Comparison of ENCODE assay signal across 9 mouse cellular contexts in the genomic region with DNA sequence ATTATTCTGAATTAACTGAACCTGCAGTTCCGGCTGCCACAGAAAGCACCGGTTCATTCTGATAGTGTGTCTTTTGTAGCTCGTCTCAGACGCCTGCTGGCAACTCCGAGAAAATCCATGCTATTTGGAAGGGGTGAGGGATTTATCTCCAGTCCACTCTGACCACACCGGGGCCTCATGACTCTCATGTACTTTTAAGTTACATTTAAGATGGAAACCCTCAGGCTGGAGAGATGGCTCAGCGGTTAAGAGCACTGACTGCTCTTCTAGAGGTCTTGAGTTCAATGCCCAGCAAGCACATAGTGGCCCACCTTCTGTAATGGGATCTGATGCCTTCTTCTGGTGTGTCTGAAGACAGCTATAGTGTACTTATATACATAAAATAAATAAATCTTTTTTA. TPM values are rescaled to one million over a fixed set of nuclear protein-coding genes. Genes with fewer than 3 reads are reported as not detected.
DNase-seq lines count a peak whose midpoint lies in the region; ATAC-seq lines count a peak whose summit lies in the region.
"Had no signal": no experiment of that assay in that cellular context is flagged by ENCODE, and none has a peak within 500 bp of the region (broad histone marks: within the 10 kb centered on the region; RNA-seq: fewer than 3 reads in every experiment).

No protein-coding gene starts in this region.

- DNase-seq in hindbrain, embryonic 14.5 days (ENCODE audit: low spot score), result no peak
- DNase-seq in lung, adult 18-20 months, result no peak
- no peak for DNase-seq in liver, embryonic 11.5 days (ENCODE audit: low spot score)
- DNase-seq in ovary, postnatal 14 days (ENCODE audit: low spot score), result no peak
- no peak for DNase-seq in spleen, postnatal 10 days (ENCODE audit: low spot score in 2 of 2)
- DNase-seq: thymus, adult 2 months had no signal

- 68% methylated on average over 7 of the region's 7 CpGs for WGBS in hindbrain, embryonic 15.5 days
- 72% methylated on average over 7 of the region's 7 CpGs for WGBS in hindbrain, embryonic 14.5 days
- 50% methylated on average over 7 of the region's 7 CpGs for WGBS in lung, embryonic 16.5 days
- 56% methylated on average over 7 of the region's 7 CpGs for WGBS in liver, embryonic 11.5 days
- 66% methylated on average over 7 of the region's 7 CpGs for WGBS in stomach, embryonic 14.5 days

- no peaks in the 10 kb centered on the region for H3K27me3 ChIP-seq in hindbrain, embryonic 15.5 days
- no peaks in the 10 kb centered on the region for H3K27me3 ChIP-seq in hindbrain, embryonic 14.5 days (ENCODE audit: control insufficient read depth, insufficient read depth, low read length)
- H3K27me3 ChIP-seq in lung, embryonic 16.5 days (ENCODE audit: control insufficient read depth, insufficient read depth, low read depth, low read length), result no peaks in the 10 kb centered on the region
- no peaks in the 10 kb centered on the region for H3K27me3 ChIP-seq in liver, embryonic 11.5 days (replicated peaks; ENCODE audit: control insufficient read depth, insufficient read depth, low read length)
- H3K27me3 ChIP-seq in stomach, embryonic 14.5 days (ENCODE audit: control insufficient read depth, insufficient read depth, low read length), result no peaks in the 10 kb centered on the region

- no peak overlapping the region for H3K4me3 ChIP-seq in hindbrain, embryonic 15.5 days
- H3K4me3 ChIP-seq in hindbrain, embryonic 14.5 days (replicated peaks; ENCODE audit: low read length), result no peak overlapping the region
- H3K4me3 ChIP-seq in lung, embryonic 16.5 days (ENCODE audit: low read length), result no peak overlapping the region
- H3K4me3 ChIP-seq in liver, embryonic 11.5 days (ENCODE audit: low read depth, low read length), result no peak overlapping the region
- no peak overlapping the region for H3K4me3 ChIP-seq in stomach, embryonic 14.5 days (ENCODE audit: low read depth, low read length)

- ATAC-seq in hindbrain, embryonic 15.5 days (ENCODE audit: low FRiP score, low read depth), result no peak
- no peak for ATAC-seq in hindbrain, embryonic 14.5 days (ENCODE audit: low FRiP score)
- no peak for ATAC-seq in lung, embryonic 16.5 days (ENCODE audit: low read depth)
- no peak for ATAC-seq in liver, embryonic 11.5 days (replicated peaks; ENCODE audit: low FRiP score)
- no peak for ATAC-seq in stomach, embryonic 14.5 days (ENCODE audit: insufficient number of reproducible peaks, insufficient read depth, low FRiP score, low read depth)

- H3K9ac ChIP-seq in hindbrain, embryonic 15.5 days, result no peak overlapping the region
- H3K9ac ChIP-seq in hindbrain, embryonic 14.5 days, result no peak overlapping the region
- no peak overlapping the region for H3K9ac ChIP-seq in lung, embryonic 16.5 days (ENCODE audit: low read length)
- H3K9ac ChIP-seq in liver, embryonic 11.5 days (ENCODE audit: low read depth, low read length), result no peak overlapping the region
- H3K9ac ChIP-seq in stomach, embryonic 14.5 days (replicated peaks; ENCODE audit: low read depth, low read length), result no peak overlapping the region

- no peak overlapping the region for H3K4me2 ChIP-seq in hindbrain, embryonic 15.5 days
- no peak overlapping the region for H3K4me2 ChIP-seq in hindbrain, embryonic 14.5 days (replicated peaks)
- no peak overlapping the region for H3K4me2 ChIP-seq in lung, embryonic 16.5 days (ENCODE audit: low read depth, low read length)
- H3K4me2 ChIP-seq in liver, embryonic 11.5 days, result peak overlapping the region; percentile 36; the same call in 1 of the 2 replicates
- H3K4me2 ChIP-seq in stomach, embryonic 14.5 days (replicated peaks; ENCODE audit: low read depth, low read length), result no peak overlapping the region

- H3K36me3 ChIP-seq in hindbrain, embryonic 15.5 days, result no peaks in the 10 kb centered on the region
- no peaks in the 10 kb centered on the region for H3K36me3 ChIP-seq in hindbrain, embryonic 14.5 days (replicated peaks; ENCODE audit: control insufficient read depth, insufficient read depth)
- no peaks in the 10 kb centered on the region for H3K36me3 ChIP-seq in lung, embryonic 16.5 days (ENCODE audit: control insufficient read depth, insufficient read depth, low read length)
- no peaks in the 10 kb centered on the region for H3K36me3 ChIP-seq in liver, embryonic 11.5 days (ENCODE audit: control insufficient read depth, insufficient read depth, low read length)
- no peaks in the 10 kb centered on the region for H3K36me3 ChIP-seq in stomach, embryonic 14.5 days (ENCODE audit: control insufficient read depth, insufficient read depth, low read length)

- H3K27ac ChIP-seq in hindbrain, embryonic 15.5 days (replicated peaks), result peak overlapping the region; percentile 49; the same call in 1 of the 2 replicates
- no peak overlapping the region for H3K27ac ChIP-seq in hindbrain, embryonic 14.5 days
- H3K27ac ChIP-seq in lung, embryonic 16.5 days (ENCODE audit: low read length), result peak overlapping the region; percentile 90; the same call in 1 of the 2 replicates
- peak overlapping the region; percentile 98 for H3K27ac ChIP-seq in liver, embryonic 11.5 days (ENCODE audit: low read depth, low read length)
- H3K27ac ChIP-seq in stomach, embryonic 14.5 days (ENCODE audit: low read length), result peak overlapping the region; percentile 83; the same call in 1 of the 2 replicates

- 0 out of 2 replicates have a peak, but pooled peaks cover 6% of the 10 kb centered on the region for H3K4me1 ChIP-seq in hindbrain, embryonic 15.5 days (replicated peaks)
- no peaks in the 10 kb centered on the region for H3K4me1 ChIP-seq in hindbrain, embryonic 14.5 days (replicated peaks; ENCODE audit: control insufficient read depth, insufficient read depth, low read length)
- peaks cover 32% of the 10 kb centered on the region for H3K4me1 ChIP-seq in lung, embryonic 16.5 days (replicated peaks; ENCODE audit: control insufficient read depth, insufficient read depth, low read length)
- peaks cover 36% of the 10 kb centered on the region for H3K4me1 ChIP-seq in liver, embryonic 11.5 days (replicated peaks; ENCODE audit: control insufficient read depth, insufficient read depth, low read length)
- peaks cover 6% of the 10 kb centered on the region for H3K4me1 ChIP-seq in stomach, embryonic 14.5 days (ENCODE audit: control insufficient read depth, insufficient read depth, low read length)

- no peaks in the 10 kb centered on the region for H3K9me3 ChIP-seq in hindbrain, embryonic 15.5 days
- H3K9me3 ChIP-seq in hindbrain, embryonic 14.5 days (ENCODE audit: control insufficient read depth, low read length), result no peaks in the 10 kb centered on the region
- no peaks in the 10 kb centered on the region for H3K9me3 ChIP-seq in lung, embryonic 16.5 days (ENCODE audit: control insufficient read depth, low read length)
- no peaks in the 10 kb centered on the region for H3K9me3 ChIP-seq in liver, embryonic 11.5 days (ENCODE audit: control insufficient read depth, low read length)
- no peaks in the 10 kb centered on the region for H3K9me3 ChIP-seq in stomach, embryonic 14.5 days (ENCODE audit: control insufficient read depth, low read depth, low read length)

RNA-seq across cellular contexts. Expression of gene Vdac2, which starts 2.7 kb away (rescaled TPM):
- 282 TPM in 2 replicates for polyA plus RNA-seq in hindbrain, embryonic 15.5 days (2015; fragmentation: Nextera tagmentation; extraction: Ambion mirVana)
- polyA plus RNA-seq in hindbrain, embryonic 14.5 days (2014; fragmentation: Nextera tagmentation; extraction: Ambion mirVana), result 305 and 316 TPM in 2 replicates
- 253 and 264 TPM in 2 replicates for polyA plus RNA-seq in lung, embryonic 16.5 days (2015; fragmentation: Nextera tagmentation; extraction: Ambion mirVana)
- 312 and 324 TPM in 2 replicates for polyA plus RNA-seq in liver, embryonic 11.5 days (2014; fragmentation: Nextera tagmentation; extraction: Ambion mirVana)
- 271 and 278 TPM in 2 replicates for polyA plus RNA-seq in stomach, embryonic 14.5 days (2014; fragmentation: Nextera tagmentation; extraction: Ambion mirVana)

RNA-seq across cellular contexts. Expression of gene Comtd1, which starts 26.5 kb away (rescaled TPM):
- 59.9 and 63.0 TPM in 2 replicates for polyA plus RNA-seq in hindbrain, embryonic 15.5 days (2015; fragmentation: Nextera tagmentation; extraction: Ambion mirVana)
- 55.8 and 58.0 TPM in 2 replicates for polyA plus RNA-seq in hindbrain, embryonic 14.5 days (2014; fragmentation: Nextera tagmentation; extraction: Ambion mirVana)
- polyA plus RNA-seq in lung, embryonic 16.5 days (2015; fragmentation: Nextera tagmentation; extraction: Ambion mirVana), result 13.2 and 17.5 TPM in 2 replicates
- polyA plus RNA-seq in liver, embryonic 11.5 days (2014; fragmentation: Nextera tagmentation; extraction: Ambion mirVana), result 54.4 and 59.0 TPM in 2 replicates
- 25.8 and 29.8 TPM in 2 replicates for polyA plus RNA-seq in stomach, embryonic 14.5 days (2014; fragmentation: Nextera tagmentation; extraction: Ambion mirVana)
